Mouse (Mus musculus) embryo, embryonic 9.5 days (tissue): ENCODE measurements at regions not wholly inside any gene's neighbourhood (a gene's known extent, or its start where the extent isn't known, plus 50 kb on each side); places are given as distances from the start of the nearest gene placed in this dataset.

Experiments
- DNase-seq: peaks from one replicate; pipeline ENCODE4 v3.0.0-alpha.2; 2017; ENCODE audit errors: extremely low spot score

DNA sequence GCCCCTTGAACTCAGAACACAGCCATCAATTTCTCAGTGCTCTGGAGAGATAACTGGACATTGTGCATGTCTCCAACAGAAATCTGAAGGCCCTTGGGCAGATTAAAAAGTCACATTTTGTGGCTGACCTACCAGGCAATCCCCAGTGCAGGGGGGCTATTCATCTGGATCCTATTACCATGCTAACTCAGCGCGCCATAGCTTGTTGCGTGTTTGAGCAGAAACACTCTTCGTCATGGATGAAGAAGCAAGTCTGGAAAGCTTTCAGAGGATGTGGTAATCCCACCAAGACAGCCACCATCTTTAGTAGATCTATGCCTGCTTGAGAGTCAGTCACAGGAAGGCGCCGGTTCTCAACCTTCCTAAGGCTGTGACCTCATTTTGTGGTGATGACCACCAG is 243.9 kb downstream of the Sipa1l2 start:
- DNase-seq = no peak

- no peak for DNase-seq
Measured at GRCm38 (mm10) chr8:125322561-125322960, 247.0 kb downstream of the Sipa1l2 start.

DNA sequence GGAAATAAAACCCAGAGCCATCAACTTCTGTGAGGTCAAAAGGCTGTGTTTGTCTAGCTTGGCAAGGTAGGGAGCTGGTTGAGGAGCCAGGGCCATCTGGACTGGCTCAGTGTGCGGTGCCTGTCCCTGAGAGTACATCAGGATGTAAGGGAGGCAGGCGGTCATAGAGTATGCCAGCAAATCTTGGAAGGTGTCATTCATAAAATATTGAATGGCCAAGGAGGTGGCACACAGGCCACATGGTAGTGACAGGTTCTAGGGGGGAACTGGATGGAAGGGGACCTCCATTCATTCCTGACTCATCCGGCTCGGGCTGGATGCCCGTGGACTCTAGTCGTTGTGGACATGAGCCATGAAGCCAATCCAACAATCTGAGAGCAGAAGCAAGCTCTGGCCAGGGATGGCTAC is 252.0 kb downstream of the Sipa1l2 start:
- no peak for DNase-seq

GRCm38 (mm10) chr8:125315736-125316135 is 253.9 kb downstream of the Sipa1l2 start:
- no peak for DNase-seq

DNA sequence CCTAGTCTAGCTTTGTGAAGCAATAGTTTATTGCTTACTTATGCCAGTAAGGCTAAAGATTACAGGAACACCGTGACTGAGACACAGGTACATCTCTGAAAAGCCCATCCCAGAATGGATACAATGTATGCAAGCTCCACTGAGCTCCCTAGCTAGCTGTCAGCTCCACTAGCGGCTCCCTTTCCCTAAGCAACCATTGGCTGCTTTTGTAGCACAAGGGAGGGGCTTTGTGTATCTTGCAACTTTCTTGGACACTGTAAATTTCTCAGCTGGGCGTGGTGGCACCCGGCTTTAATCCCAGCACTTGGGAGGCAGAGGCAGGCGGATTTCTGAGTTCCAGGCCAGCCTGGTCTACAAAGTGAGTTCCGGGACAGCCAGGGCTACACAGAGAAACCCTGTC is 254.6 kb downstream of the Sipa1l2 start:
- DNase-seq = no peak

DNA sequence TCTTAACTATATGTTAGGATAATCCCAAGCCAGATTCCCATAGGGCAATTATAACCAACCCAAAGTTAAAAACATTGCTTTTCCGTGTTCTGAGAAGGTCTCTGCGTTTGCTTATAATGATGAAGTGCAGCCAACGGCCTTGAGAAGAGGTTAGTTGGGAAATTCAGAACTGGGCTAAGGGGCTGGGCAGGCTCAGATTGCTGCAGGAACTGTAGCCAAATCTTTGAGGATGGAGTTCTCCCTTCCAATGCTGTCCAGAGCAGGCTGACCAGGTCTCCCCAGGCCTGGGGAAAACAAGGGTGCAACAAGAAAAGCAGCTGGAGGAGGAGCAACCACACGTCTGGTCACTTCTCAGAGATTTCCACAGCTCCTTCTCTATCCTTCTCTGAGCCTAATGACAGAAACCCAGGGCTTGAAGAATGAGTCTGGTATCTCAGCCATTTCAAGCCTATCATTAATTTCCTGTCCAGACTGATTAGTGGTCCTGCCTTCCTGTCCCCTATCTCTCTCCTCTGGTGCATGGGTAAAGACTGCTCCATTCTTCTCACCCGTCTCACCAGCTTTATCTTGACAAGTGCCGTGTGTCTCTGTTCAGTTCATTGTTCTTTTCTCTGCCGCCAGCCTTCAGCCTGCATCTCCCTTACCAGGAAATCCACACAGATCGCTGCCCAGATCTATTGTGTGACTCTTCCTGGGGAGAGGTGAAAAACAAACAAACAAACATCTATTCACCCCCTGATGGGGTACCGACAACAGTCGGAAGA is 255.2 kb downstream of the Sipa1l2 start:
- no peak for DNase-seq

DNA sequence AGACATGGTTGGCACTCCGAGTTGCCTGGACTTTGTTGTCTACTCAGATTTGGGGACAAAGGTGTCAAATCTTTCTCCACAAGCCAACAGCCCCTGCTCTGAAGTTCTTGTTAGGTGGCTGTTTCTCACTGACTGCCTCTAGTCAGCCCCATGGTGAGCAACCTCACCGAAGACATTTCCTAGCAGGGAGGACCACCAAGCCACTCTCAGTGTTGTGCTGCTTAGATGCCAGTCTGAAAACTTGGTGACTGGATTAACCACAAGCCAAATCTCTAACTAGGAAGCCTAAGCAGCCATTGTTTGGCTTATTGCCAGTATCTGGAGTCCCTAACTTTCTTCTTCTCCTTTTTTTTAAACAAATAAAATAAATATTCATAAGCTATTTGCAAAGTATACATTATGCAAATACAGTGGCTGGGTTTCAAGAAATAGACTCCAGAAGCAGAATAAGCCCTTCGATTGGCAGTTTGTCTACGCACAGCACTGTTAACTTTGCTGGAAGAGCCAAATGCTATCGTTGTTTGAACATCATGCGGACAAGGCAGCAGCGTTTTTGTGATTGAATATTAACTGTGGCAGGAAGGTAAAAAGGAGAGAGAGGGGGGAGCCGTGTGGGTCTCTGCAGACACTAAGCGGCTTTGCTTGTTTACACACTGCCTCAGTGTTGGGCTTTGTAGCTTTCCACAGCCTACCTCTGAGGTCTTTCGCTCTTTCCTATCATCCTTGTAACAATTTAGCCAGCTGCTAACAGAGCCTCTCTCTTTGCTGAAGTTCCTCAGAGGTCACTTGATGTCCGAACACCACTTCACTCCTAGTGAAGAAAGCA is 257.4 kb downstream of the Disc1 start:
- DNase-seq = no peak
